In genomic region chr8:80482822-80483774, GRCm38 (mm10) we compare ENCODE assay signal across 8 mouse cellular contexts. TPM values are rescaled to one million over a fixed set of nuclear protein-coding genes. Genes with fewer than 3 reads are reported as not detected.
DNase-seq lines count a peak whose midpoint lies in the region; ATAC-seq and TF ChIP-seq lines count a peak whose summit lies in the region.

No protein-coding gene starts in this region.

- H3K36me3 ChIP-seq in intestine, embryonic 16.5 days (ENCODE audit: control insufficient read depth, insufficient read depth, low read length): no peaks in the 10 kb centered on the region

- no peak for DNase-seq in left cerebral cortex, adult 2 months (ENCODE audit: extremely low spot score in 1 of 2, low spot score in 2 of 2)
- DNase-seq in left cerebral cortex, adult 11 months (ENCODE audit: low spot score): no peak
- DNase-seq in NIH3T3 (ENCODE audit: low read depth): peak; percentile 59
- DNase-seq in embryo, embryonic 10.5 days (ENCODE audit: low spot score): peak; percentile 73
- DNase-seq in lung, postnatal 25 days (ENCODE audit: low spot score): peak; percentile 44
- no peak for DNase-seq in spleen, postnatal 10 days (ENCODE audit: low spot score in 2 of 2)

- H3K27me3 ChIP-seq in intestine, embryonic 16.5 days (replicated peaks; ENCODE audit: control insufficient read depth, insufficient read depth, low read length): no peaks in the 10 kb centered on the region

- WGBS in intestine, embryonic 16.5 days: 27% methylated on average over 16 of the region's 16 CpGs

- H3K27ac ChIP-seq in left cerebral cortex, adult 2 months: no peak overlapping the region
- H3K27ac ChIP-seq in intestine, embryonic 16.5 days (ENCODE audit: low read length): no peak overlapping the region

- ATAC-seq in intestine, embryonic 16.5 days: 0 out of 2 replicates have a peak, but pooled peaks have one; percentile 16
- no peak for ATAC-seq in erythroblast, adult 5-6 weeks (replicated peaks; ENCODE audit: low FRiP score, poor library complexity, severe bottlenecking)

- intact Hi-C loops in left cerebral cortex, adult 2 months (cut with DNase I): loop anchor here (1.0 to 10.0 kb wide), 3 partner anchors 458 to 752 kb away; no protein-coding TSS in a partner anchor

- H3K9ac ChIP-seq in intestine, embryonic 16.5 days (ENCODE audit: low read depth, low read length): peak overlapping the region; percentile 30; the same call in 1 of the 2 replicates

- TF ChIP-seq CTCF in left cerebral cortex, adult 2 months (IDR thresholded peaks at IDR 0.05): peak; percentile 63

- peak overlapping the region; percentile 35 for H3K4me2 ChIP-seq in intestine, embryonic 16.5 days (ENCODE audit: low read depth, low read length)

- H3K9me3 ChIP-seq in intestine, embryonic 16.5 days (ENCODE audit: control insufficient read depth, low read length): no peaks in the 10 kb centered on the region

- H3K4me3 ChIP-seq in left cerebral cortex, adult 2 months: peak overlapping the region; percentile 28
- H3K4me3 ChIP-seq in intestine, embryonic 16.5 days (ENCODE audit: low read length): peak overlapping the region; percentile 5; the same call in 1 of the 2 replicates

- peaks cover 3% of the 10 kb centered on the region; the same call in 1 of the 2 replicates for H3K4me1 ChIP-seq in intestine, embryonic 16.5 days (ENCODE audit: control insufficient read depth, insufficient read depth, low read length)

RNA-seq across cellular contexts. Expression of gene Gypa, which starts 10.5 kb away (rescaled TPM):
- total RNA-seq in left cerebral cortex, adult 2 months (2021): not detected
- 9.0 and 13.8 TPM in 2 replicates for polyA plus RNA-seq in intestine, embryonic 16.5 days (2015; fragmentation: Nextera tagmentation; extraction: Ambion mirVana)
- 1,528 and 1,589 TPM in 2 replicates for total RNA-seq in erythroblast, adult 5-6 weeks (2015; ENCODE audit: low replicate concordance)
- total RNA-seq in erythroblast, adult 5-6 weeks (2017; ENCODE audit: low replicate concordance): 1,490 and 2,036 TPM in 2 replicates

Comparison
In these comparisons a context has a peak if more than half of its experiments do, and no peak if none do; other contexts are left out.
1. DNase-seq: peak in NIH3T3 (single experiment), embryo, embryonic 10.5 days (single experiment) and lung, postnatal 25 days (single experiment); none in left cerebral cortex, adult 2 months (0 of 2), left cerebral cortex, adult 11 months (single experiment) and spleen, postnatal 10 days (0 of 2).
2. RNA of gene Gypa, which starts 10.5 kb away (total RNA-seq): 1,490 to 2,036 TPM in erythroblast, adult 5-6 weeks; not detected in left cerebral cortex, adult 2 months; every median in the first group is over 1,000 times any median in the second.